Mouse (Mus musculus) myocyte (in vitro differentiated cells): ENCODE data around the gene Spata16. TPM values are rescaled to one million over a fixed set of nuclear protein-coding genes. Genes with fewer than 3 reads are reported as not detected.

Experiments used
- H3K27me3 ChIP-seq: one replicate; pipeline ENCODE4 v1.6.1; 2011; ENCODE audit not compliant: control insufficient read depth, insufficient read depth, insufficient read length
- H3K36me3 ChIP-seq: one replicate; pipeline ENCODE4 v1.6.1; 2011; ENCODE audit not compliant: control insufficient read depth, insufficient read depth
- H3K4me2 ChIP-seq: one replicate; pipeline ENCODE4 v1.6.1; 2011; ENCODE audit warnings: low read depth, control low read depth
- H3K4me3 ChIP-seq: one replicate; pipeline ENCODE4 v1.5.1; 2011; ENCODE audit warnings: mild to moderate bottlenecking, control low read depth, moderate library complexity
- H3K79me2 ChIP-seq: one replicate; pipeline ENCODE4 v1.6.1; 2011; ENCODE audit not compliant: control insufficient read depth, insufficient read depth
- H3ac ChIP-seq: one replicate; pipeline ENCODE4 v1.6.1; 2011; ENCODE audit not compliant: control insufficient read depth, insufficient read length
- CEBPB ChIP-seq: IDR thresholded peaks from 2 replicates; pipeline ENCODE4 v1.6.1; 2011; ENCODE audit warnings: mild to moderate bottlenecking, moderate library complexity; ENCODE audit not compliant: poor library complexity, insufficient read depth, severe bottlenecking
- E2F4 ChIP-seq: IDR thresholded peaks from one replicate; pipeline ENCODE4 v1.6.1; 2011; ENCODE audit warnings: mild to moderate bottlenecking, control low read depth, moderate library complexity; ENCODE audit not compliant: insufficient read depth
- MAX ChIP-seq: IDR thresholded peaks from one replicate; pipeline ENCODE4 v1.6.1; 2011; ENCODE audit warnings: low read depth, mild to moderate bottlenecking, control low read depth
- MYOD1 ChIP-seq, 3 experiments: IDR thresholded peaks; one replicate each; pipeline ENCODE4 v1.6.1; 2011; ENCODE audit warnings: control low read depth in 2 of 3, low read depth in 2 of 3, mild to moderate bottlenecking in 2 of 3, moderate library complexity in 1 of 3; ENCODE audit not compliant: insufficient read length in 2 of 3, control insufficient read depth in 1 of 3
- MYOG ChIP-seq, 3 experiments: IDR thresholded peaks; one replicate each; pipeline ENCODE4 v1.6.1; 2011; ENCODE audit warnings: control low read depth in 2 of 3, low read depth in 2 of 3, mild to moderate bottlenecking in 2 of 3; ENCODE audit not compliant: insufficient read length in 2 of 3, control insufficient read depth in 1 of 3, insufficient read depth in 1 of 3
- POLR2A ChIP-seq: IDR thresholded peaks from one replicate; pipeline ENCODE4 v1.6.1; 2011; ENCODE audit warnings: low read depth, mild to moderate bottlenecking, control low read depth, moderate library complexity; ENCODE audit not compliant: insufficient read length
- POLR2AphosphoS2 ChIP-seq: IDR thresholded peaks from one replicate; pipeline ENCODE4 v1.6.1; 2011; ENCODE audit warnings: low read depth, control low read depth; ENCODE audit not compliant: insufficient read length
- REST ChIP-seq: IDR thresholded peaks from one replicate; pipeline ENCODE4 v1.6.1; 2011; ENCODE audit warnings: mild to moderate bottlenecking, control low read depth, moderate library complexity; ENCODE audit not compliant: insufficient read depth, insufficient read length
- SRF ChIP-seq: IDR thresholded peaks from one replicate; pipeline ENCODE4 v1.6.1; 2011; ENCODE audit warnings: low read depth; ENCODE audit not compliant: control insufficient read depth, insufficient read length
- TCF12 ChIP-seq: IDR thresholded peaks from one replicate; pipeline ENCODE4 v1.6.1; 2011; ENCODE audit warnings: mild to moderate bottlenecking, control low read depth; ENCODE audit not compliant: poor library complexity, insufficient read depth, severe bottlenecking
- TCF3 ChIP-seq: IDR thresholded peaks from one replicate; pipeline ENCODE4 v1.6.1; 2011; ENCODE audit warnings: low read depth, control low read depth; ENCODE audit not compliant: insufficient read length
- USF1 ChIP-seq: IDR thresholded peaks from one replicate; pipeline ENCODE4 v1.6.1; 2011; ENCODE audit warnings: low read depth, mild to moderate bottlenecking, control low read depth, moderate library complexity
- polyA plus RNA-seq: library from polyadenylated mRNA; unstranded; fragments of >200 nt; fragmentation: generic; extraction: Trizol; gene quantifications from one replicate; pipeline ENCODE4 v1.2.1, GENCODE M21; 2012; ENCODE audit warnings: missing spikeins

The Spata16 gene
- polyA plus RNA-seq, 1 experiment: not detected

GRCm38 (mm10) chr3:26815764-26816163 is 178.3 kb downstream of the Spata16 start:
- no peak overlapping the region for H3K4me2 ChIP-seq
- H3K4me3 ChIP-seq: no peak overlapping the region
- no peak overlapping the region for H3ac ChIP-seq
- TF ChIP-seq MYOG (IDR thresholded peaks at IDR 0.05; ENCODE audit: control insufficient read depth in 1 of 3, insufficient read depth in 1 of 3, insufficient read length in 2 of 3, low read depth in 2 of 3) (no peak), REST (no peak), POLR2AphosphoS2 (no peak), TCF12 (no peak), POLR2A (no peak)
- no peaks in the 10 kb centered on the region for H3K36me3 ChIP-seq
- no peaks in the 10 kb centered on the region for H3K27me3 ChIP-seq
- H3K79me2 ChIP-seq: no peaks in the 10 kb centered on the region

DNA sequence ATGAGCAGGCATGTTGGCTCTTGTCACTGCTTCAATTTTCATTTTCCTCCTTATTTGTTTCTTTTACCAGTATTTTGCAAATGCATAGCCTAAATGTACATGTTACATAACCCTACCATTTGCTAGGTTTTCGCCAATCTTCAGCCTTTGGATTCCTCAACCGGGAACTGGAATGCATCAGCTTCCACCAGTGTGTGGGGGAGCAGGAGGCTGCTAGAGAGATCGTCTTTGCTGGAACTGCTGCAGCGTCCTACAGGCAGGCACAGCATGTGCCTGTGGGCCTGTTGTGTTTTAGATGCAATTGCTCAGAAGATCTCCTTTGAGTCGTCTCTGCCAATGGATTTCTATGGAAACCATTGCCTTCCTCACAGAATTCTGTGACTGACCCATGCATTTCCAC is 182.0 kb downstream of the Spata16 start:
- H3K79me2 ChIP-seq: no peaks in the 10 kb centered on the region

GRCm38 (mm10) chr3:26826958-26827839 is 189.8 kb downstream of the Spata16 start:
- H3K36me3 ChIP-seq: no peaks in the 10 kb centered on the region
- no peaks in the 10 kb centered on the region for H3K79me2 ChIP-seq
- no peak overlapping the region for H3K4me3 ChIP-seq
- TF ChIP-seq CEBPB: no peak
- no peak for TF ChIP-seq SRF
- no peak for TF ChIP-seq MYOG (IDR thresholded peaks at IDR 0.05; ENCODE audit: control insufficient read depth in 1 of 3, insufficient read depth in 1 of 3, insufficient read length in 2 of 3, low read depth in 2 of 3)
- TF ChIP-seq TCF12: no peak
- TF ChIP-seq USF1: no peak
- TF ChIP-seq MYOD1 (IDR thresholded peaks at IDR 0.05; ENCODE audit: control insufficient read depth in 1 of 3, insufficient read length in 2 of 3, low read depth in 2 of 3): no peak
- no peak for TF ChIP-seq TCF3
- no peak for TF ChIP-seq POLR2AphosphoS2
- no peak for TF ChIP-seq MAX
- no peak for TF ChIP-seq REST
- TF ChIP-seq POLR2A: no peak
- no peak for TF ChIP-seq E2F4
- H3K4me2 ChIP-seq: no peak overlapping the region
- H3ac ChIP-seq: no peak overlapping the region
- no peaks in the 10 kb centered on the region for H3K27me3 ChIP-seq

More for the DNA sequence above, 182.0 kb downstream of the Spata16 start:
- TF ChIP-seq REST (no peak), E2F4 (no peak), MYOG (IDR thresholded peaks at IDR 0.05; ENCODE audit: control insufficient read depth in 1 of 3, insufficient read depth in 1 of 3, insufficient read length in 2 of 3, low read depth in 2 of 3) (no peak), TCF12 (no peak), MYOD1 (IDR thresholded peaks at IDR 0.05; ENCODE audit: control insufficient read depth in 1 of 3, insufficient read length in 2 of 3, low read depth in 2 of 3) (no peak), SRF (no peak), CEBPB (no peak), TCF3 (no peak), USF1 (no peak), POLR2A (no peak), MAX (no peak), POLR2AphosphoS2 (no peak)
- no peaks in the 10 kb centered on the region for H3K27me3 ChIP-seq
- no peak overlapping the region for H3K4me2 ChIP-seq
- no peak overlapping the region for H3K4me3 ChIP-seq
- H3ac ChIP-seq: no peak overlapping the region
- no peaks in the 10 kb centered on the region for H3K36me3 ChIP-seq

GRCm38 (mm10) chr3:26832954-26833353 is 195.5 kb downstream of the Spata16 start:
- Histone ChIP-seq H3ac (no peak overlapping the region), H3K79me2 (no peaks in the 10 kb centered on the region), H3K4me3 (no peak overlapping the region), H3K27me3 (no peaks in the 10 kb centered on the region), H3K4me2 (no peak overlapping the region), H3K36me3 (no peaks in the 10 kb centered on the region)
- TF ChIP-seq USF1: no peak
- TF ChIP-seq REST: no peak
- no peak for TF ChIP-seq E2F4
- TF ChIP-seq TCF12: no peak
- no peak for TF ChIP-seq TCF3
- TF ChIP-seq SRF: no peak
- TF ChIP-seq POLR2AphosphoS2: no peak
- TF ChIP-seq MAX: no peak
- TF ChIP-seq POLR2A: no peak
- TF ChIP-seq MYOG (IDR thresholded peaks at IDR 0.05; ENCODE audit: control insufficient read depth in 1 of 3, insufficient read depth in 1 of 3, insufficient read length in 2 of 3, low read depth in 2 of 3): no peak
- TF ChIP-seq MYOD1 (IDR thresholded peaks at IDR 0.05; ENCODE audit: control insufficient read depth in 1 of 3, insufficient read length in 2 of 3, low read depth in 2 of 3): no peak
- TF ChIP-seq CEBPB: no peak
